Mouse (Mus musculus) C2C12 (cell line): ENCODE measurements at regions not wholly inside any gene's neighbourhood (a gene's known extent, or its start where the extent isn't known, plus 50 kb on each side); places are given as distances from the start of the nearest gene placed in this dataset.

Experiments
- H3K27me3 ChIP-seq: one replicate; pipeline ENCODE4 v1.6.1; 2011; ENCODE audit not compliant: control insufficient read depth, insufficient read depth, insufficient read length
- H3K36me3 ChIP-seq: one replicate; pipeline ENCODE4 v1.6.1; 2011; ENCODE audit not compliant: control insufficient read depth, insufficient read depth
- H3K4me3 ChIP-seq: one replicate; pipeline ENCODE4 v1.5.1; 2011; ENCODE audit warnings: mild to moderate bottlenecking, control low read depth; ENCODE audit not compliant: poor library complexity, insufficient read depth, severe bottlenecking
- H3K79me2 ChIP-seq: one replicate; pipeline ENCODE4 v1.6.1; 2011; ENCODE audit not compliant: control insufficient read depth, insufficient read depth
- H3K79me3 ChIP-seq: one replicate; pipeline ENCODE4 v1.6.1; 2011; ENCODE audit warnings: low read depth, control low read depth
- H3ac ChIP-seq: one replicate; pipeline ENCODE3; 2011; ENCODE audit warnings: low read depth; ENCODE audit not compliant: control insufficient read depth, insufficient read length
- CEBPB ChIP-seq: IDR thresholded peaks from one replicate; pipeline ENCODE4 v1.6.1; 2011; ENCODE audit warnings: low read depth, mild to moderate bottlenecking, control low read depth, moderate library complexity
- CTCF ChIP-seq: IDR thresholded peaks from one replicate; pipeline ENCODE4 v1.5.1; 2011; ENCODE audit not compliant: control insufficient read depth, insufficient read depth, insufficient read length
- FOSL1 ChIP-seq: IDR thresholded peaks from one replicate; pipeline ENCODE4 v1.8.0; 2011; ENCODE audit warnings: mild to moderate bottlenecking, low read length; ENCODE audit not compliant: poor library complexity, insufficient read depth, severe bottlenecking
- MAX ChIP-seq: IDR thresholded peaks from one replicate; pipeline ENCODE4 v1.6.1; 2011; ENCODE audit warnings: mild to moderate bottlenecking, control low read depth
- MYOD1 ChIP-seq: IDR thresholded peaks from one replicate; pipeline ENCODE4 v1.6.1; 2011; ENCODE audit warnings: low read depth; ENCODE audit not compliant: control insufficient read depth, insufficient read length
- MYOG ChIP-seq: IDR thresholded peaks from one replicate; pipeline ENCODE4 v1.6.1; 2011; ENCODE audit not compliant: control insufficient read depth, insufficient read length; ENCODE audit errors: extremely low read depth
- USF1 ChIP-seq: IDR thresholded peaks from one replicate; pipeline ENCODE4 v1.6.1; 2011; ENCODE audit warnings: low read depth, mild to moderate bottlenecking, control low read depth, moderate library complexity

GRCm38 (mm10) chr2:162837776-162838175 lies 93.6 kb upstream of the Srsf6 start:
- TF ChIP-seq MYOD1: no peak
- TF ChIP-seq CTCF: no peak
- TF ChIP-seq USF1: no peak
- TF ChIP-seq FOSL1: no peak
- TF ChIP-seq CEBPB: no peak
- TF ChIP-seq MYOG: no peak
- TF ChIP-seq MAX: no peak
- no peak overlapping the region for H3ac ChIP-seq

GRCm38 (mm10) chr2:162833741-162834140 lies 97.6 kb upstream of the Srsf6 start:
- no peak overlapping the region for H3ac ChIP-seq
- no peaks in the 10 kb centered on the region for H3K79me3 ChIP-seq
- H3K27me3 ChIP-seq: no peaks in the 10 kb centered on the region
- no peaks in the 10 kb centered on the region for H3K79me2 ChIP-seq
- H3K4me3 ChIP-seq: no peak overlapping the region
- TF ChIP-seq USF1 (no peak), CTCF (no peak), MAX (no peak), FOSL1 (no peak)
- no peaks in the 10 kb centered on the region for H3K36me3 ChIP-seq

More at GRCm38 (mm10) chr2:162837776-162838175, 93.6 kb upstream of the Srsf6 start:
- Histone ChIP-seq H3K4me3 (no peak overlapping the region), H3K36me3 (no peaks in the 10 kb centered on the region), H3K79me3 (no peaks in the 10 kb centered on the region), H3K27me3 (no peaks in the 10 kb centered on the region), H3K79me2 (no peaks in the 10 kb centered on the region)

- no peaks in the 10 kb centered on the region for H3K79me2 ChIP-seq
- no peaks in the 10 kb centered on the region for H3K27me3 ChIP-seq
- no peaks in the 10 kb centered on the region for H3K79me3 ChIP-seq
- TF ChIP-seq FOSL1 (peak; percentile 64), MAX (no peak), CEBPB (no peak), CTCF (no peak), MYOG (no peak)
- H3ac ChIP-seq: no peak overlapping the region
- H3K4me3 ChIP-seq: no peak overlapping the region
- H3K36me3 ChIP-seq: no peaks in the 10 kb centered on the region
These were observed 112.5 kb upstream of the Srsf6 start for GRCm38 (mm10) chr2:162818787-162819186.

- Histone ChIP-seq H3K36me3 (no peaks in the 10 kb centered on the region), H3K4me3 (no peak overlapping the region), H3K27me3 (no peaks in the 10 kb centered on the region), H3ac (no peak overlapping the region), H3K79me3 (no peaks in the 10 kb centered on the region), H3K79me2 (no peaks in the 10 kb centered on the region)
- TF ChIP-seq CEBPB (no peak), FOSL1 (no peak), CTCF (no peak), MYOG (no peak), USF1 (no peak), MAX (no peak), MYOD1 (no peak)
These were observed 117.1 kb upstream of the Srsf6 start for GRCm38 (mm10) chr2:162814205-162814604.

- Histone ChIP-seq H3K79me2 (no peaks in the 10 kb centered on the region), H3K27me3 (no peaks in the 10 kb centered on the region), H3K36me3 (no peaks in the 10 kb centered on the region), H3K79me3 (no peaks in the 10 kb centered on the region), H3ac (no peak overlapping the region), H3K4me3 (no peak overlapping the region)
- TF ChIP-seq FOSL1 (no peak), USF1 (peak; percentile 87)
These were observed 123.6 kb upstream of the Srsf6 start for GRCm38 (mm10) chr2:162807747-162808146.

- no peaks in the 10 kb centered on the region for H3K36me3 ChIP-seq
These were observed 134.8 kb upstream of the Srsf6 start for GRCm38 (mm10) chr2:162796528-162796927.

More at GRCm38 (mm10) chr2:162796528-162796927, 134.8 kb upstream of the Srsf6 start:
- Histone ChIP-seq H3K79me3 (no peaks in the 10 kb centered on the region), H3K27me3 (no peaks in the 10 kb centered on the region), H3ac (no peak overlapping the region), H3K79me2 (no peaks in the 10 kb centered on the region), H3K4me3 (no peak overlapping the region)
- TF ChIP-seq MYOD1: no peak
- TF ChIP-seq CEBPB: no peak
